Mouse (Mus musculus) gonadal fat pad, adult 2 months (tissue): ENCODE data around the gene Sema3e. TPM values are rescaled to one million over a fixed set of nuclear protein-coding genes. Genes with fewer than 3 reads are reported as not detected.

Experiments used
- DNase-seq: peaks from one replicate; pipeline ENCODE4 v3.0.0-alpha.2; 2012; ENCODE audit warnings: low read depth
- polyA plus RNA-seq: library from polyadenylated mRNA; depleted of rRNA; stranded (reverse); fragments of >200 nt; gene quantifications from 2 replicates; pipeline ENCODE4 v1.2.3, GENCODE M21; 2012; rRNA removed

The Sema3e gene
- polyA plus RNA-seq, 1 experiment = 0.24 TPM

DNA sequence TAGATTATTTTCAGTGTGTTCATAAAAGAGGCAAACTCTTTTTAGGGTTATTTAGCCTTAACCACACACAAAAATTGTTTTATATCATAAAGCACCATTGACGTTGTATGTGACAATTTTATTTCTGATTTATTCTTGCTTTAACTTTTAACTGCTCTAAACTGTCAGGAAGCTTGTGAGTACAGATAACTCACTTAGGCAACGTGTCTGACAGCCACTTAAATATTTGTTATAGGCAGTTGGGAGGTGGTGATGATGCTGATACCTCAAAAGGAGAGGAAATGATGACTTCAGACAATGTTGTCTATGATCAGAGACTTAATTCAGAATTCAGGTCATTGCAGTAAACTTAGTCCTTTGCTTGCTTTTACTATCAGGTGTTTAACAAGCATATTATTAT, 181.7 kb downstream of the Sema3e start:
- DNase-seq = no peak

DNA sequence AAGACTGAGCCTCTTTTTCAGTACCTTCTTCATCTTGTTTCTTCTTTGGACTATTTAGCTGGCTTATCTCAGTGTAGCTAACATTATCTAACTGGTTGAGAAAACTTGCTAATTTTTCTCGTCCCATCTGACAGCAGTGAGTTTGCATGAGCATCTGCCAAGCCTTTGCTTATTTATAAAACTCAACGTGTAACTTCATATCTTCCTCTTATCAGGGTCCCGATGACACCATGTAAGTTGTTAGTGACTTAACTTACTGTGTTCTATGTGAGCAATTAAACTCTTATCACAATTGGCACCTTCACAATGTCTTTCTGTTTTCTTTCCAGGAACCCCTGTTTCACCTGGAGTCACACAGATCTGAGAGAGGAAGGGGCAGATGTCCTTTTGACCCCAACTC, 184.9 kb downstream of the Sema3e start:
- no peak for DNase-seq

DNA sequence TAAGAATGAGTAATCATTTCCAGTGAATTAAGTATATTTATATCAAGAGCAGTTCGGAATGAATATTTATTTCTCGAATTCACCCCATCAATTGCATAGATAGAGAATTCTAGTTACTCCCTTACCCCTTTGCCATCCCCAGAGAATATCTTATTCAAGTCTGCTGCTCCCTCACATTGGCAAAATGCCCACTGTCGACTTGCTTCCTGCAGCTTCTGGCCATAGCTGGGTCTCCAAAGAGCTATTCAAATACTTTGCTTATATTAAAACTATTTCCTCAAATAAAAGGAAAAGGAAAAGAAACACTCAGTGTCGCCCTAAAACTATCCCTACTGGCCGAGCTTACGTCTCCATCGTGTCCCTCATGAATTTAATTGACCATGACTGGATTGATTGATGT, 191.1 kb downstream of the Sema3e start:
- no peak for DNase-seq

DNA sequence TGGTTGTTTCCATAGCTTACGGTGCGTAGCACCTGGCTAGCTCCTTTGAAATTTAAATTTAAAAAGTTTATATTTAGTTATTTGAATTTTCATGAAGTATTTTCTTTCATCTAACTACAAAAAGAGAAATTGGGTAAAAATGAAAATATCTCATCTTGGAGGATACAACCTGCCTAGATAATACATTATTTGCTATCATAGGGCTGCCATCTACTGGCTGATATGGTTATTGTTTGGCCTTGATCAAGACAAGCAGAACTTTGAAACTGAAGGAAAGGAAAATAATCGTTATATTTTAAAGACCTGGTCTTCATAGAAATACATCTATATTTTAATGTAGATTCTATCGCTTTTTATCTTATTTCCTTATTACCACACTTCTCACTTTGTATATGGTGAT, 193.6 kb downstream of the Sema3e start:
- no peak for DNase-seq

DNA sequence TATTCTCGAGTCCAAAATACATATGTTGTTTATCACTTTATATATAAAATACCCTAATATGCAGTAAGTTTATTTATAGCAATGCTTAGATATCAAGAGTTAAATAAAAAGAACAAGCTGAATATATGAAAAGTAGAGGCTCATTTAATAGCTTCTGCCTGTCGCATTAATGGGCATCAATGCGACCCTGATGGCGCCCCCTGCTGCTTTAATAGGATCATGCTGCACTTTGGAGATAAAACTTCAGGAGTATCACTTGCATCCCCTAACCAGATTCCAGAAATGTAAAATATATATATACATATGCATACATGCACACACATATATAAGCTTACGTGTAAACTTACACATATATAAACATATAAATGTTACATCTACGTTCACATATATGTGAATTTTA, 199.4 kb downstream of the Sema3e start:
- no peak for DNase-seq

DNA sequence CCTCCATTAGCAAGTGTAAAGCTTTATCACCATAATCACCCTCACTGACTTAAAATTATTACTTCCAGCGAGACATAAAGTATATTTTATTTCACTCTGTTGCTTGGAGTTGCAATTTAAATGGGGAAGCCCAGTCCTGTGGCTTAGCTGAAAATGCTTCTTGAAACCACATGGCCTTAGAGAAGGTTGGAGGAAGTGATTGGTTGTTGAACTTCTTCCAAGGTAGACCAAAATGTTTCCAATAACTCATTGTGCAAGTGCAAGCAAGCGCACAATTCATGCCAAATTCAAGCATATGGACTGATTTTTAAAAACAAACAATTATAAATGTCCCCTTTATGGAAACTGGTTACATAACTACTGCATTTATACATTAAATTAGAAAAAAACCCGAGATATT, 206.0 kb downstream of the Sema3e start:
- no peak for DNase-seq

DNA sequence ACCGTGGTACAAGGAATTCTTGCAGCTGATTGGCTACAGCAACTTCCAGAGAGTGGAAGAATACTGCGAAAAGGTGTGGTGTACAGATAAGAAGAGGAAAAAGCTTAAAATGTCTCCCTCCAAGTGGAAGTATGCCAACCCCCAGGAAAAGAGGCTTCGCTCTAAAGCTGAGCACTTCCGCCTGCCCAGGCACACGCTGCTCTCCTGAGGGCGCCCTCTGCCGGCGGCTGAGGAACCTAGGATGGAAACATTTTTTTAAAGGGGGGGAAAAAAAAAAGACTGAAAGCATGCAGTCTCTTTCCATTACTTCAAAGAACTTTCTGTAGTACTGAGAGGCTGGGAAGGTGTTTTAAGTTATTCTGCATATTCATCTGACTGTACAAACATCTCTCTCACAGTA, 227.5 kb downstream of the Sema3e start:
- DNase-seq = no peak

DNA sequence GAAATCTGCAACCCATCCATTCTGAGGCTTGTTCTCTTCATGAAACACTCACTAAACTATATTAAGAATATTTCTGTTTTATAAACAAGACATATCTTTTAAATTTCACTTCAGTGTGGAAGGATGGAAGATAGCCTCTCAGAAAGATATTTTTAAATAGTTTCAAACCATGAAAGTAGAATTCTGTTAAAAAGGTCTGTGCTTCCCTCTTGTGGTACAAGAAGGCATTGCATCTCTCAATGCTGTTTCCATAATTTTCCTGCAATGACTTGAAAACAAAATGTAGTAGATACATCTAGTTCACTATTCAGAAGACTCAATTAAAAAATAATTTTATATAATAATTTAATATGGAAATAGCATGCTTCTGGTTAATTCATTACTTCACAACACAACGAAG, 228.3 kb downstream of the Sema3e start:
- DNase-seq = no peak

DNA sequence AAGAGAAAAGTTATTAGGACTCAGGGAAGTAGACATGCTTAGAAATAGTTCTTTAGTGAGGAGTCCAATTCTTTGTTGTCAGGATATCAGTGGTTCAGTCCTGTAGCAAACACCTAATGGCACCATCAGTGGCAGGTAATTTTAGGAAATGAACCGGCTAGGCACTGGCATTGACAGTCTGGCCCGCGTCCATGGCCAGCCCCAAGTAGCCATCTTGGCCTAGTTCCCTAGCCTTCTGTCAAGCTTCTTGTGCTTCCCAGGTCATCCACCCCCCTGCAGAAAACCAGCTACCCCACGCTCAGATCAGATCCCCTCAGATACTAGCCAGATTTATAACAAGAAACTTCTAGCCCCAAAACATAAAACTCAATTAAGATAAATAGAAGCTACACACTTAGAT, 235.1 kb downstream of the Sema3e start:
- DNase-seq = no peak

DNA sequence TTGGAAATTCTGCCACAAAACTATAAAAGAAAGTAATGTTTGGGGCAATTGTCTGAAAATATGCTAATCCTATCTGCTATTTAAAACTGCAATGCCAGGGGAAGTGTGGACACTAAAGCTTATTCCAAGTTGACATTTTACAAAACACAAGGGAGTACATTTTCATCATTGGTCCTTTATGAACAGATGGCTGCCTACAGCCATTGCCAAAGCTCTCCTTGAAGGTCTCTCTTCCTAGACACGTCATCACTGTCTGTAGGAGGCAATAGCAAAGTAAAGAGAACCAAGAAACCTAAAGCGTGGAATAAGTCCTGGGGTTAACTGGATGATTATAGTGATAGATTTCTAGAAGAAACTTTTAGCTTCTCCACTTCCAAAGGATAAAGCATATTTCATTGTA, 242.3 kb downstream of the Sema3e start:
- DNase-seq = no peak

Other genes starting within 250 kb of the Sema3e start
- gene Speer3, start 233.7 kb upstream of the Sema3e start, polyA plus RNA-seq = not detected in 2 replicates